Mouse (Mus musculus): Measurements from ENCODE around the gene Mpnd. TPM values are rescaled to one million over a fixed set of nuclear protein-coding genes. Genes with fewer than 3 reads are reported as not detected.

Gene Mpnd
- polyA plus RNA-seq, 1 experiment from 2014 or later, result 68.3 TPM

GRCm38 (mm10) chr17:56034726-56035100 lies 29.2 kb downstream of the Mpnd start:
- H3K4me3 ChIP-seq (ENCODE audit: low read depth, low read length), result no peak overlapping the region
- H3K4me2 ChIP-seq, result peak overlapping the region; percentile 82
- no peaks in the 10 kb centered on the region for H3K9me3 ChIP-seq (replicated peaks; ENCODE audit: control insufficient read depth, low read length)
- H3K27ac ChIP-seq (ENCODE audit: low read depth, low read length), result no peak overlapping the region
- 88% methylated on average over 6 of the region's 6 CpGs for WGBS (ENCODE audit: insufficient replicate concordance)
- peak overlapping the region; percentile 46; the same call in 1 of the 2 replicates for H3K9ac ChIP-seq (ENCODE audit: low read depth, low read length)
- ATAC-seq (replicated peaks; ENCODE audit: insufficient number of reproducible peaks, low FRiP score, low TSS enrichment), result no peak
- H3K27me3 ChIP-seq (ENCODE audit: control insufficient read depth, insufficient read depth, low read length), result no peaks in the 10 kb centered on the region
- peaks cover 2% of the 10 kb centered on the region for H3K36me3 ChIP-seq (ENCODE audit: control insufficient read depth, insufficient read depth, low read length)
- peaks cover 24% of the 10 kb centered on the region for H3K4me1 ChIP-seq (ENCODE audit: control insufficient read depth, insufficient read depth, low read length)

- Histone ChIP-seq H3K4me1 (ENCODE audit: control insufficient read depth, insufficient read depth, low read length) (peaks cover 24% of the 10 kb centered on the region), H3K27ac (ENCODE audit: low read depth, low read length) (no peak overlapping the region), H3K4me3 (ENCODE audit: low read depth, low read length) (peak overlapping the region; percentile 90), H3K9ac (ENCODE audit: low read depth, low read length) (peak overlapping the region; percentile 95), H3K9me3 (replicated peaks; ENCODE audit: control insufficient read depth, low read length) (no peaks in the 10 kb centered on the region), H3K4me2 (peak overlapping the region; percentile 82), H3K36me3 (ENCODE audit: control insufficient read depth, insufficient read depth, low read length) (peaks cover 2% of the 10 kb centered on the region; the same call in 1 of the 2 replicates), H3K27me3 (ENCODE audit: control insufficient read depth, insufficient read depth, low read length) (no peaks in the 10 kb centered on the region)
- no peak for ATAC-seq (replicated peaks; ENCODE audit: insufficient number of reproducible peaks, low FRiP score, low TSS enrichment)
- 67% methylated on average over 4 of the region's 4 CpGs for WGBS (ENCODE audit: insufficient replicate concordance)
These were observed 29.7 kb downstream of the Mpnd start for GRCm38 (mm10) chr17:56035216-56035615.

GRCm38 (mm10) chr17:56036176-56036900 lies 30.8 kb downstream of the Mpnd start, which contains the start of gene Sh3gl1:
Gene Sh3gl1, minus strand, starts transcription at chr17:56036635.
- peak; percentile 88 for ATAC-seq (replicated peaks; ENCODE audit: insufficient number of reproducible peaks, low FRiP score, low TSS enrichment)
- WGBS (ENCODE audit: insufficient replicate concordance), result under 1% methylated on average over 74 of the region's 74 CpGs
- peaks cover 15% of the 10 kb centered on the region for H3K4me1 ChIP-seq (ENCODE audit: control insufficient read depth, insufficient read depth, low read length)
- H3K4me2 ChIP-seq, result peak within 1 kb of the TSS; percentile 82
- no peaks in the 10 kb centered on the region for H3K9me3 ChIP-seq (replicated peaks; ENCODE audit: control insufficient read depth, low read length)
- H3K4me3 ChIP-seq (ENCODE audit: low read depth, low read length), result peak within 1 kb of the TSS; percentile 90
- peaks cover 2% of the 10 kb centered on the region; the same call in 1 of the 2 replicates for H3K36me3 ChIP-seq (ENCODE audit: control insufficient read depth, insufficient read depth, low read length)
- peak within 1 kb of the TSS; percentile 95 for H3K9ac ChIP-seq (ENCODE audit: low read depth, low read length)
- peak within 1 kb of the TSS; percentile 92 for H3K27ac ChIP-seq (ENCODE audit: low read depth, low read length)
- H3K27me3 ChIP-seq (ENCODE audit: control insufficient read depth, insufficient read depth, low read length), result no peaks in the 10 kb centered on the region

- ATAC-seq (replicated peaks; ENCODE audit: insufficient number of reproducible peaks, low FRiP score, low TSS enrichment), result no peak
These were observed 31.4 kb downstream of the Mpnd start for GRCm38 (mm10) chr17:56036901-56037287.

GRCm38 (mm10) chr17:56038583-56039261 lies 33.2 kb downstream of the Mpnd start:
- WGBS (ENCODE audit: insufficient replicate concordance), result 84% methylated on average over 8 of the region's 8 CpGs
- H3K9ac ChIP-seq (ENCODE audit: low read depth, low read length), result no peak overlapping the region

More at GRCm38 (mm10) chr17:56036901-56037287, 31.4 kb downstream of the Mpnd start:
- Histone ChIP-seq H3K4me1 (ENCODE audit: control insufficient read depth, insufficient read depth, low read length) (peaks cover 14% of the 10 kb centered on the region), H3K4me3 (ENCODE audit: low read depth, low read length) (peak overlapping the region; percentile 90), H3K9ac (ENCODE audit: low read depth, low read length) (peak overlapping the region; percentile 50), H3K36me3 (ENCODE audit: control insufficient read depth, insufficient read depth, low read length) (peaks cover 2% of the 10 kb centered on the region; the same call in 1 of the 2 replicates), H3K27ac (ENCODE audit: low read depth, low read length) (no peak overlapping the region), H3K27me3 (ENCODE audit: control insufficient read depth, insufficient read depth, low read length) (no peaks in the 10 kb centered on the region), H3K9me3 (replicated peaks; ENCODE audit: control insufficient read depth, low read length) (no peaks in the 10 kb centered on the region), H3K4me2 (peak overlapping the region; percentile 82)
- WGBS (ENCODE audit: insufficient replicate concordance), result 36% methylated on average over 13 of the region's 13 CpGs

GRCm38 (mm10) chr17:56039345-56039744 lies 33.8 kb downstream of the Mpnd start:
- Histone ChIP-seq H3K9ac (ENCODE audit: low read depth, low read length) (no peak overlapping the region), H3K27ac (ENCODE audit: low read depth, low read length) (no peak overlapping the region), H3K4me2 (peak overlapping the region; percentile 80), H3K36me3 (ENCODE audit: control insufficient read depth, insufficient read depth, low read length) (0 out of 2 replicates have a peak, but pooled peaks cover 3% of the 10 kb centered on the region), H3K27me3 (ENCODE audit: control insufficient read depth, insufficient read depth, low read length) (no peaks in the 10 kb centered on the region), H3K9me3 (replicated peaks; ENCODE audit: control insufficient read depth, low read length) (no peaks in the 10 kb centered on the region), H3K4me1 (ENCODE audit: control insufficient read depth, insufficient read depth, low read length) (peaks cover 11% of the 10 kb centered on the region), H3K4me3 (ENCODE audit: low read depth, low read length) (peak overlapping the region; percentile 72; the same call in 1 of the 2 replicates)
- no peak for ATAC-seq (replicated peaks; ENCODE audit: insufficient number of reproducible peaks, low FRiP score, low TSS enrichment)
- WGBS (ENCODE audit: insufficient replicate concordance), result 75% methylated on average over 4 of the region's 4 CpGs

More at GRCm38 (mm10) chr17:56038583-56039261, 33.2 kb downstream of the Mpnd start:
- Histone ChIP-seq H3K36me3 (ENCODE audit: control insufficient read depth, insufficient read depth, low read length) (no peaks in the 10 kb centered on the region), H3K27ac (ENCODE audit: low read depth, low read length) (no peak overlapping the region), H3K9me3 (replicated peaks; ENCODE audit: control insufficient read depth, low read length) (no peaks in the 10 kb centered on the region), H3K4me3 (ENCODE audit: low read depth, low read length) (no peak overlapping the region), H3K4me1 (ENCODE audit: control insufficient read depth, insufficient read depth, low read length) (peaks cover 11% of the 10 kb centered on the region), H3K27me3 (ENCODE audit: control insufficient read depth, insufficient read depth, low read length) (no peaks in the 10 kb centered on the region), H3K4me2 (no peak overlapping the region)
- no peak for ATAC-seq (replicated peaks; ENCODE audit: insufficient number of reproducible peaks, low FRiP score, low TSS enrichment)

GRCm38 (mm10) chr17:56040030-56040856 lies 34.7 kb downstream of the Mpnd start, which contains the start of gene Chaf1a:
Gene Chaf1a, plus strand, starts transcription at chr17:56040439.
- no peaks in the 10 kb centered on the region for H3K9me3 ChIP-seq (replicated peaks; ENCODE audit: control insufficient read depth, low read length)
- peak within 1 kb of the TSS; percentile 90 for H3K27ac ChIP-seq (ENCODE audit: low read depth, low read length)
- H3K36me3 ChIP-seq (ENCODE audit: control insufficient read depth, insufficient read depth, low read length), result 0 out of 2 replicates have a peak, but pooled peaks cover 3% of the 10 kb centered on the region
- H3K4me1 ChIP-seq (ENCODE audit: control insufficient read depth, insufficient read depth, low read length), result peaks cover 2% of the 10 kb centered on the region; the same call in 1 of the 2 replicates
- peak within 1 kb of the TSS; percentile 80 for H3K4me2 ChIP-seq
- under 1% methylated on average over 68 of the region's 68 CpGs for WGBS (ENCODE audit: insufficient replicate concordance)
- peak within 1 kb of the TSS; percentile 72 for H3K4me3 ChIP-seq (ENCODE audit: low read depth, low read length)
- peak; percentile 79 for ATAC-seq (replicated peaks; ENCODE audit: insufficient number of reproducible peaks, low FRiP score, low TSS enrichment)
- H3K27me3 ChIP-seq (ENCODE audit: control insufficient read depth, insufficient read depth, low read length), result no peaks in the 10 kb centered on the region
- peak within 1 kb of the TSS; percentile 89 for H3K9ac ChIP-seq (ENCODE audit: low read depth, low read length)

GRCm38 (mm10) chr17:56040857-56041163 lies 35.3 kb downstream of the Mpnd start:
- Histone ChIP-seq H3K9ac (ENCODE audit: low read depth, low read length) (peak overlapping the region; percentile 89), H3K4me1 (ENCODE audit: control insufficient read depth, insufficient read depth, low read length) (no peaks in the 10 kb centered on the region; the same call in 1 of the 2 replicates), H3K27me3 (ENCODE audit: control insufficient read depth, insufficient read depth, low read length) (no peaks in the 10 kb centered on the region), H3K9me3 (replicated peaks; ENCODE audit: control insufficient read depth, low read length) (no peaks in the 10 kb centered on the region), H3K4me2 (peak overlapping the region; percentile 80), H3K27ac (ENCODE audit: low read depth, low read length) (peak overlapping the region; percentile 90; the same call in 1 of the 2 replicates), H3K4me3 (ENCODE audit: low read depth, low read length) (peak overlapping the region; percentile 72), H3K36me3 (ENCODE audit: control insufficient read depth, insufficient read depth, low read length) (0 out of 2 replicates have a peak, but pooled peaks cover 3% of the 10 kb centered on the region)
- WGBS (ENCODE audit: insufficient replicate concordance), result 2% methylated on average over 12 of the region's 12 CpGs
- ATAC-seq (replicated peaks; ENCODE audit: insufficient number of reproducible peaks, low FRiP score, low TSS enrichment), result no peak
